Mouse (Mus musculus) kidney, adult 2 months (tissue): Measurements from ENCODE around the gene Pxmp2.

Experiments used
- CTCF ChIP-seq: fragments of 200-500 bp; conservative IDR thresholded peaks from 2 replicates; pipeline ENCODE4 v1.5.1; 2011; ENCODE audit warnings: low read depth, mild to moderate bottlenecking, control low read depth, low read length, moderate library complexity, mixed read lengths; ENCODE audit not compliant: insufficient read depth, insufficient read length
- POLR2A ChIP-seq: fragments of 200-500 bp; IDR thresholded peaks from one replicate; pipeline ENCODE4 v1.6.1; 2011; ENCODE audit warnings: low read depth, low read length, control low read depth

DNA sequence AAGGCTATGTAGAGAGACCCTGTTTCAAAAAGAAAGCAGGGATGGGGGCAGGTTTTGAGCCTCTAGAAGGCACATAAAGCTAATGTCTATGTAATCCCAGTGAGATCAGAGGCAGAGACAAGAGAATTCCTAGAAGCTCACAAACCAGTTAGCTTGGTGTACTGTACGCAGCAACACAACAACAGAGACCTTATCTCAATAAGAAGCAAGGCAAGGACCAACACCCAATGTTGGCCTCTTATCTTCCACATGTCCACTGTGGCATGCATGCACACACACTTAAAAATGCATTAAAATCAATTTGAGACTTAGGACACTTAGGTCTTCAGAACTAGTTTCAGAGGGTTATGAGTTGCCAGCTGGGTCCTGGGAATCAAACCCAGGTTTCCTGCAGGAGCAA lies 5.7 kb upstream of the Pxmp2 start:
- TF ChIP-seq CTCF (no peak), POLR2A (no peak)
